Mouse (Mus musculus): Measurements from ENCODE around the gene Enc1.

Enc1 gene

GRCm38 (mm10) chr13:97240965-97241786 is at the start of gene Enc1:
Enc1 (plus strand) TSS chr13:97241105.
- peak; percentile 96 for DNase-seq

GRCm38 (mm10) chr13:97192649-97193048 is 48.3 kb upstream of the Enc1 start:
- no peak for DNase-seq

- no peak for DNase-seq
Observed at GRCm38 (mm10) chr13:97193420-97193819, 47.5 kb upstream of the Enc1 start.

- DNase-seq: no peak
Observed at GRCm38 (mm10) chr13:97196186-97196924, 44.5 kb upstream of the Enc1 start.

GRCm38 (mm10) chr13:97196925-97197218 is 44.0 kb upstream of the Enc1 start:
- DNase-seq: no peak

- DNase-seq: peak; percentile 92
Observed at GRCm38 (mm10) chr13:97197932-97198562, 42.9 kb upstream of the Enc1 start, which contains the start of gene Hexb. Hexb (minus strand) TSS chr13:97198357.

GRCm38 (mm10) chr13:97199123-97199522 is 41.8 kb upstream of the Enc1 start:
- no peak for DNase-seq

GRCm38 (mm10) chr13:97201076-97201475 is 39.8 kb upstream of the Enc1 start:
- DNase-seq: no peak

- DNase-seq: no peak
Observed at GRCm38 (mm10) chr13:97201896-97202295, 39.0 kb upstream of the Enc1 start.

- DNase-seq: peak; percentile 88
Observed at GRCm38 (mm10) chr13:97205052-97205701, 35.7 kb upstream of the Enc1 start.

GRCm38 (mm10) chr13:97206046-97206445 is 34.9 kb upstream of the Enc1 start:
- DNase-seq: no peak

- DNase-seq: no peak
Observed at GRCm38 (mm10) chr13:97207472-97208111, 33.3 kb upstream of the Enc1 start.

- peak; percentile 81 for DNase-seq
Observed at GRCm38 (mm10) chr13:97208112-97208478, 32.8 kb upstream of the Enc1 start.

GRCm38 (mm10) chr13:97208500-97209010 is 32.4 kb upstream of the Enc1 start:
- no peak for DNase-seq

- DNase-seq: no peak
Observed at GRCm38 (mm10) chr13:97214583-97215268, 26.2 kb upstream of the Enc1 start.

GRCm38 (mm10) chr13:97215563-97215962 is 25.3 kb upstream of the Enc1 start:
- DNase-seq: no peak

GRCm38 (mm10) chr13:97216196-97216595 is 24.7 kb upstream of the Enc1 start:
- DNase-seq: no peak

- no peak for DNase-seq
Observed at GRCm38 (mm10) chr13:97220022-97220421, 20.9 kb upstream of the Enc1 start.

GRCm38 (mm10) chr13:97223856-97224255 is 17.0 kb upstream of the Enc1 start:
- no peak for DNase-seq

GRCm38 (mm10) chr13:97224341-97224982 is 16.4 kb upstream of the Enc1 start:
- no peak for DNase-seq

- no peak for DNase-seq
Observed at GRCm38 (mm10) chr13:97225130-97225529, 15.8 kb upstream of the Enc1 start.

All from thymus, postnatal 14 days (tissue).